Mouse (Mus musculus) limb, embryonic 14.5 days (tissue): Measurements from ENCODE around the gene Aim2. TPM values are rescaled to one million over a fixed set of nuclear protein-coding genes. Genes with fewer than 3 reads are reported as not detected.
"Not testable (repeated sequence)": the region's sequence is repeated elsewhere in the genome, so short reads cannot be mapped to it uniquely, and the experiment has no call there.

Source experiments
- ATAC-seq: fragments of 200-750 bp; cut with Nextera tagmentation; 2 replicates; pipeline ENCODE4 v1.8.0; 2017; ENCODE audit warnings: low read depth, moderate number of reproducible peaks, moderate TSS enrichment; ENCODE audit not compliant: low FRiP score
- DNase-seq: peaks from one replicate; pipeline ENCODE4 v3.0.0-alpha.2; 2015; ENCODE audit warnings: low spot score
- H3K27ac ChIP-seq: fragments of 300-500 bp; sonication (generic); replicated peaks from 2 replicates; pipeline ENCODE4 v1.5.1; 2014; ENCODE audit warnings: low read depth, mild to moderate bottlenecking, low read length, moderate library complexity, mixed read lengths
- H3K27me3 ChIP-seq: fragments of 300-500 bp; sonication (generic); 2 replicates; pipeline ENCODE4 v1.6.1; 2014; ENCODE audit warnings: low read length, mixed read lengths; ENCODE audit not compliant: control insufficient read depth, insufficient read depth
- H3K36me3 ChIP-seq: fragments of 300-500 bp; sonication (generic); 2 replicates; pipeline ENCODE4 v1.6.1; 2014; ENCODE audit warnings: mild to moderate bottlenecking, low read length, moderate library complexity, mixed read lengths; ENCODE audit not compliant: control insufficient read depth, insufficient read depth
- H3K4me1 ChIP-seq: fragments of 300-500 bp; sonication (generic); 2 replicates; pipeline ENCODE4 v1.6.1; 2014; ENCODE audit warnings: antibody characterized with exemption, low read length, mixed read lengths; ENCODE audit not compliant: control insufficient read depth, insufficient read depth
- H3K4me2 ChIP-seq: fragments of 300-500 bp; sonication (generic); replicated peaks from 2 replicates; pipeline ENCODE4 v1.6.1; 2014; ENCODE audit warnings: low read depth, mild to moderate bottlenecking, low read length, moderate library complexity; ENCODE audit not compliant: severe bottlenecking
- H3K4me3 ChIP-seq: fragments of 300-500 bp; sonication (generic); replicated peaks from 2 replicates; pipeline ENCODE4 v1.5.1; 2014; ENCODE audit warnings: low read length
- H3K9ac ChIP-seq: fragments of 300-500 bp; sonication (generic); 2 replicates; pipeline ENCODE4 v1.6.1; 2014; ENCODE audit warnings: mild to moderate bottlenecking, low read depth, low read length, moderate library complexity; ENCODE audit not compliant: severe bottlenecking
- H3K9me3 ChIP-seq: fragments of 300-500 bp; sonication (generic); 2 replicates; pipeline ENCODE4 v1.6.1; 2016; ENCODE audit warnings: low read length; ENCODE audit not compliant: control insufficient read depth
- POLR2A ChIP-seq: fragments of 200-500 bp; IDR thresholded peaks from 2 replicates; pipeline ENCODE4 v1.8.0; 2012; ENCODE audit warnings: inconsistent platforms, mild to moderate bottlenecking, moderate library complexity, borderline replicate concordance; ENCODE audit not compliant: insufficient read depth, insufficient read length; ENCODE audit errors: extremely low read depth
- WGBS: fragments of 180-500 bp; shearing (Covaris S2); extraction: QIAGEN DNeasy Blood & Tissue Kit; methylation state at CpG from one replicate; pipeline ENCODE4 v1.1.7; 2014; 5-methylcytosine and 5-hydroxymethylcytosine counted together
- polyA plus RNA-seq, 2 experiments: library from polyadenylated mRNA; depleted of rRNA in 1 of 2; stranded (reverse) in 1 of 2; unstranded in 1 of 2; fragments of >200 nt; fragmentation: Nextera tagmentation in 1 of 2; extraction: Ambion mirVana in 1 of 2; gene quantifications; 2 replicates each; pipeline versions ENCODE4 v1.2.1 to v1.2.3; 2012 to 2014

Gene Aim2
- polyA plus RNA-seq, 2 experiments: 0.80 to 1.1 TPM

DNA sequence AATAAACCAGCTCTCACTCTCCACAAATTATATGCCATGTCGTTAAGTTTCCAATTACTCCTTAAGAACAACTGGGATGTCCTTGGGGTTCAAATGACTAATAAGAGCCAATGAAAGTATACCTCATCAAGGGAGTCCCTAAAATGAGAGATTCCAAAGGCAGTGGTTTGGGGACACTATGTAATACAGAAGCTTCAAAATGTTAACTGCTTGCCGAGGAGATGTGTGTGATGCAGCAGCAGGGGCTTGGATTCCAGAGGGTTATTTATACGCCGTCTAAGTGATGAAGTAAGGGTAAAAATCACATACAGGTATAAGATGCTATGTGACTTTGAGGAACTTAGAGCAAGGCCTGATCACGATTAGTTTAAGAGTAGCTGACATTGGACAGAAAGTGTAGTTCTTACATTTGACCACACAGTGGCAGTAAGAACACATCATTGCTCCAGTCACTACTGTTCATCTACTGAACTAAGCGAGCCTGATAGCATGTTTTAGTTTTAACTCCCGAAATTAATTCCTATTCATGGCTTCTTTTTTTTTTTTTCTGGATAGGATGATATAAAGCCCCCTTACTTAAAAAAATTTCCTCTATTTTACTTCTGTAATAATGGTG is 105.6 kb downstream of the Aim2 start:
- H3K4me1 ChIP-seq: no peaks in the 10 kb centered on the region
- ATAC-seq (peak; percentile 79), DNase-seq (peak; percentile 85)
- H3K9ac ChIP-seq: no peak overlapping the region
- H3K4me3 ChIP-seq: no peak overlapping the region
- H3K9me3 ChIP-seq: no peaks in the 10 kb centered on the region
- no peaks in the 10 kb centered on the region for H3K36me3 ChIP-seq
- TF ChIP-seq POLR2A: no peak
- 46% methylated on average over 7 of the region's 7 CpGs for WGBS
- no peaks in the 10 kb centered on the region for H3K27me3 ChIP-seq
- no peak overlapping the region for H3K4me2 ChIP-seq
- H3K27ac ChIP-seq: no peak overlapping the region

DNA sequence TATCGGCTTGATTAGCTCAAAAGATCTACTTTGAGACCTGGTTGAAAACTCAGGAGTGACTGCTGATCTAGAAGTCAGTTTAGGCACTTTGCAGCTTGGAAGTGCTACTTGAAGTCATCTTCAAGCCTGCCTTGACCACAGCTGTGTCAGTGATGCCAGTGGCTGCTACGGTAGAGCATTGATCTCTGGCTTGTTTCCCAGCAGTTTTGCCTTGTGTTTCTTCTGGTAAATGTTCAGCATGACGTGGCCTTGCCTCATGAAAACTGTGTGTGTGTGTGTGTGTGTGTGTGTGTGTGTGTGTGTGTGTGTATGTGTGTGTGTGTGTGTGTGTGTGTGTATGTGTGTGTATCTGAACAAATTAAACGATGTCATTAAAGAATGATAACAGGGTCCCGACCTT is 106.1 kb downstream of the Aim2 start:
- no peaks in the 10 kb centered on the region for H3K9me3 ChIP-seq

DNA sequence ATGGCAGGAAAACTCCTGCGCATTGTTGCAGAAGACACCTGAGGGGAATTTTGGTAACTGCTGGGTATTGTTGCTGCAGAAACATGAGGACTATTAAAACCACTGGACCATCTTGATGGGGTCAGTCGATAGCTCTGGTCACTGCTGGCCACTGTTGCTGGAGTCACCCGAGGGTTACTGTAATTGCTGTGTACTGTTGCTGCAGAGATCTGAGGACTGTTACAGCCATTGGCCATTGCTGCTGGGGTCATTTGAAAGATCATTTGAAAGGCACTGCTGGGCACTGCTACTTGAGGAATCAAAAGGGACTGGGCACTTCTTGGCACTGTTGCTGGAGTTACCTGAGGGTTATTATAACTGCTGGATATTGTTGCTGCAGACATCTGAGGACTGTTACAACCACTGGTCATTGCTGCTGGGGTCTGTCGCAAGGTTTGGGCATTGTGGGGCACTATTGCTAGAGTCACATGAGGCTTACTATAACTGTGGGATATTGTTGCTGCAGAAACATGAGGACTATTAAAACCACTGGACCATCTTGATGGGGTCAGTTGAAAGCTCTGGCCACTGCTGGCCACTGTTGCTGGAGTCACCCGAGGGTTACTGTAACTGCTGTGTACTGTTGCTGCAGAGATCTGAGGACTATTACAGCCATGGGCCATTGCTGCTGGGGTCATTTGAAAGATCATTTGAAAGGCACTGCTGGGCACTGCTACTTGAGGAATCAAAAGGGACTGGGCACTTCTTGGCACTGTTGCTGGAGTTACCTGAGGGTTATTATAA is 129.9 kb downstream of the Aim2 start:
- not testable (repeated sequence) for H3K9ac ChIP-seq, ATAC-seq, H3K27ac ChIP-seq, H3K27me3 ChIP-seq, H3K4me1 ChIP-seq, H3K9me3 ChIP-seq, H3K36me3 ChIP-seq, H3K4me3 ChIP-seq, DNase-seq, H3K4me2 ChIP-seq
- 75% methylated on average over 5 of the region's 5 CpGs for WGBS

More for the DNA sequence above, 106.1 kb downstream of the Aim2 start:
- no peak overlapping the region for H3K9ac ChIP-seq
- no peaks in the 10 kb centered on the region for H3K27me3 ChIP-seq
- TF ChIP-seq POLR2A: no peak
- DNase-seq (no peak), ATAC-seq (no peak)
- no peaks in the 10 kb centered on the region for H3K4me1 ChIP-seq
- WGBS: 91% methylated on average over 5 of the region's 5 CpGs
- H3K4me3 ChIP-seq: no peak overlapping the region
- H3K27ac ChIP-seq: no peak overlapping the region
- no peaks in the 10 kb centered on the region for H3K36me3 ChIP-seq
- H3K4me2 ChIP-seq: no peak overlapping the region

DNA sequence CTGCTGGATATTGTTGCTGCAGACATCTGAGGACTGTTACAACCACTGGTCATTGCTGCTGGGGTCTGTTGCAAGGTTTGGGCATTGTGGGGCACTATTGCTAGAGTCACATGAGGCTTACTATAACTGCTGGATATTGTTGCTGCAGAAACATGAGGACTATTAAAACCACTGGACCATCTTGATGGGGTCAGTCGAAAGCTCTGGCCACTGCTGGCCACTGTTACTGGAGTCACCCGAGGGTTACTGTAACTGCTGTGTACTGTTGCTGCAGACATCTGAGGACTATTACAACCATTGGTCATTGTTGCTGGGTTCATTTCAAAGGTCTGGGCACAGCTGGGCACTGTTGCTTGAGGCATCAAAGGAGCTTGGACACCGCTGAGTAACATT is 130.5 kb downstream of the Aim2 start:
- H3K4me2 ChIP-seq, H3K4me3 ChIP-seq, H3K27ac ChIP-seq, H3K9me3 ChIP-seq, DNase-seq, H3K9ac ChIP-seq, H3K4me1 ChIP-seq, H3K36me3 ChIP-seq, H3K27me3 ChIP-seq, ATAC-seq: not testable (repeated sequence)
- 64% methylated on average over 3 of the region's 3 CpGs for WGBS

DNA sequence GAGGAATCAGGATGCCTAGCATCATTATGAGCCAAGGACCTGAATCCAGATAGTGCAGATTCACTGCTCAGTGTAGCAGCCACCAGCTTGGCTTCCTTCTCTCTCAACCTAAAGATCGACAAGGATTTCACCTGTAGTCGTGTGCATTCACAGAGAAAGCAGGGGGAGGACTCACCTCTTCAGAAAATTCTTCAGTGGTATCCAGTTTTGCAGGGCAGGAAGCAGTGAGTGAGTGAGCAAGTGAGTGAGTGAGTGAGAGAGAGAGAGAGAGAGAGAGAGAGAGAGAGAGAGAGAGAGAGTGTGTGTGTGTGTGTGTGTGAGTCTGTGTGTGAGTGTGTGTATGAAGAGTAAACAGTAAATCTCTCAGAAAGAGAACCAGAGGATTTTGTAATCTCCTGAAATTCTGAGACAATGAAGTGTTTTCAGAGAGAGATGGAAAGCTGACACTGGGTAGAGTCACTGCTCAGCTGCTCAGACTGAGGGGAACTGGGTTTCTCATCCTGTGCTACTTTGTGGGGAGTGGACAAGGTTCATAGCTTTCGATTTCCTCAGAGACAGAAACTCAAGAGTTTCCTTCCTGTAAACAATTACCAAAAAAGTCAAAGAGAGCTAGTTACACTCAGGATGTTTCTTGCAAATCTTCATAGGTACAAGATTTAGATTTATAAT is 140.3 kb downstream of the Aim2 start, which contains the start of gene Ifi206:
TSS of gene Ifi206 (minus strand) at position 230 of the 669 bp plus-strand sequence.
- H3K9me3 ChIP-seq, H3K4me3 ChIP-seq, H3K36me3 ChIP-seq, H3K9ac ChIP-seq, DNase-seq, H3K27me3 ChIP-seq, H3K4me1 ChIP-seq, ATAC-seq, H3K4me2 ChIP-seq, H3K27ac ChIP-seq: not testable (repeated sequence)
- WGBS: 73% methylated on average over 3 of the region's 3 CpGs

DNA sequence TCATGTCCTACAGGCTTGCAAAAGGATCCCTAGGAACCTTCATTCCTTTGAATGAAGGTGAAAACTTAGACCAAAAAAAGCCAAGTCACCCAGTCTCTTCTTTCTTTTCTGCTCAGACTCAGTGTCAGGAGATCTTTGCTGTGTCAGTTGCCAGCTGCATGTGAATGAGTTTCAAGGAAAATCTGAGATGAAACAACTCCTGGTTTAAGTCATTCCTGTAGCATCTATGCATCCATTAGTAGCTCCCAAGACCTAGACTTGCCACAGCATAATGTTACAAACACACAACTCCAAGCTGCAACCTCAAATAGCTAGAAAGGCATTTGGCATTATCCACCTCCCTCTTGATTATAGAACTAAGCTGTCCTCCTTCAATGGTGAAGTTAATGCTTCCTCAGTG is 140.8 kb downstream of the Aim2 start:
- not testable (repeated sequence) for H3K27ac ChIP-seq, H3K9me3 ChIP-seq, DNase-seq, H3K4me2 ChIP-seq, H3K9ac ChIP-seq, H3K4me3 ChIP-seq, H3K27me3 ChIP-seq, H3K4me1 ChIP-seq, ATAC-seq, H3K36me3 ChIP-seq

DNA sequence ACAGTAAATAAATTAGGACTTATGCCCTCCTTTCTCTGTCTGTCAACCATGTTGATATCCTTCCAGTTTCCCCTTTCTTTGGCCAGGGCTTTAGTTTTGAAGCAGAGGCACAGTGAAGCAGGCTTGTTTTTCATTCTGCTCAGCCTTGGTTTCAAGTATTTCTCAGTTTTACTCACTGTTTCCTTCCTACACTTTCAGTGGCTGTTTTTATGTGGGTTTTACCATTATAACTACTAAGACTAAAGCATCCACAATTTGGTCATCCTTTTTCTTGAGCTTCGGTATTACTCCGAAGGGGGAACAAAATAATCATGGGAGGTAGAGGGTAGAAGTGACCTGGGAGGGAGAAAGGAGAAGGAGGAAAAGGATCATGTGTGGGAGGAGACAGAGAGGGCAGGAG is 159.9 kb downstream of the Aim2 start:
- 90% methylated on average over 2 of the region's 2 CpGs for WGBS
- not testable (repeated sequence) for ATAC-seq, H3K4me2 ChIP-seq, DNase-seq, H3K27ac ChIP-seq, H3K27me3 ChIP-seq, H3K9ac ChIP-seq, H3K9me3 ChIP-seq, H3K36me3 ChIP-seq, H3K4me1 ChIP-seq, H3K4me3 ChIP-seq
